Mouse (Mus musculus) stomach, embryonic 15.5 days (tissue): ENCODE measurements around the gene Hspa12a. TPM values are rescaled to one million over a fixed set of nuclear protein-coding genes. Genes with fewer than 3 reads are reported as not detected.
A peak's percentile ranks its signal among the peaks of the same experiment; 100 is the strongest.

Source experiments
- ATAC-seq: fragments of 200-750 bp; cut with Nextera tagmentation; 2 replicates; pipeline ENCODE4 v1.8.0; 2017; ENCODE audit warnings: low read depth, moderate number of reproducible peaks, moderate TSS enrichment; ENCODE audit not compliant: insufficient read depth, low FRiP score
- H3K27ac ChIP-seq: fragments of 300-500 bp; sonication (generic); 2 replicates; pipeline ENCODE4 v1.5.1; 2015; ENCODE audit warnings: mild to moderate bottlenecking, inconsistent platforms
- H3K27me3 ChIP-seq: fragments of 300-500 bp; sonication (generic); replicated peaks from 2 replicates; pipeline ENCODE4 v1.6.1; 2015; ENCODE audit warnings: inconsistent platforms
- H3K36me3 ChIP-seq: fragments of 300-500 bp; sonication (generic); 2 replicates; pipeline ENCODE4 v1.6.1; 2015; ENCODE audit warnings: inconsistent platforms
- H3K4me1 ChIP-seq: fragments of 300-500 bp; sonication (generic); 2 replicates; pipeline ENCODE4 v1.6.1; 2015; ENCODE audit warnings: inconsistent platforms
- H3K4me2 ChIP-seq: fragments of 300-500 bp; sonication (generic); 2 replicates; pipeline ENCODE4 v1.6.1; 2015; ENCODE audit warnings: mild to moderate bottlenecking, inconsistent platforms
- H3K4me3 ChIP-seq: fragments of 300-500 bp; sonication (generic); replicated peaks from 2 replicates; pipeline ENCODE4 v1.5.1; 2015; ENCODE audit warnings: inconsistent platforms
- H3K9ac ChIP-seq: fragments of 300-500 bp; sonication (generic); 2 replicates; pipeline ENCODE4 v1.6.1; 2015; ENCODE audit warnings: inconsistent platforms
- H3K9me3 ChIP-seq: fragments of 300-500 bp; sonication (generic); 2 replicates; pipeline ENCODE4 v1.6.1; 2016; ENCODE audit warnings: inconsistent platforms
- WGBS: fragments of 180-500 bp; shearing (Covaris S2); methylation state at CpG from one replicate; pipeline ENCODE4 v1.1.7; 2015; 5-methylcytosine and 5-hydroxymethylcytosine counted together
- polyA plus RNA-seq: library from polyadenylated mRNA; unstranded; fragments of >200 nt; fragmentation: Nextera tagmentation; extraction: Ambion mirVana; gene quantifications from 2 replicates; pipeline ENCODE4 v1.2.1, GENCODE M21; 2015

Gene Hspa12a
- polyA plus RNA-seq, 1 experiment from 2014 or later, result 6.0 TPM

DNA sequence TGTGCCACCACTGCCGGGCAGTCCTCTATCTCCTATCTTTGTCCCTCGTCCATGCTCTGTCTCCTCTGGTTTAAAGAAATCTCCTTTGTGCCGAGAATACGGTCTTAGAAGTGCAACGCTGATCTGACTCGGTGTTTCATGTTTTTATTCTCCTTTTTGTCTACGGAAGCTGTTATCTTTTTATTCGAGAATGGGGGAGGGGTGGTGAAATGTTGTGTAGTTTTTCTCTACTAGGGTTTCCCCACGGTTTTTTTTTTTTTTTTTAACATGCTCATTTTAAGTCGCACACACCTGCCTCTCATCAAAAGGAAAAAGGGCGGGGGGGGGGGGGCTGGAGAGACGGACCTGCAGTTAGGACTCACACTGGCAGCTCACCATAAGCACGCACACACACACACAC is 8.8 kb upstream of the Hspa12a start:
- no peak for ATAC-seq
- H3K9ac ChIP-seq, result no peak overlapping the region
- no peaks in the 10 kb centered on the region for H3K9me3 ChIP-seq
- no peak overlapping the region for H3K27ac ChIP-seq
- 81% methylated on average over 10 of the region's 13 CpGs for WGBS
- no peak overlapping the region for H3K4me3 ChIP-seq
- no peak overlapping the region for H3K4me2 ChIP-seq
- no peaks in the 10 kb centered on the region for H3K36me3 ChIP-seq
- no peaks in the 10 kb centered on the region for H3K4me1 ChIP-seq
- H3K27me3 ChIP-seq, result no peaks in the 10 kb centered on the region

DNA sequence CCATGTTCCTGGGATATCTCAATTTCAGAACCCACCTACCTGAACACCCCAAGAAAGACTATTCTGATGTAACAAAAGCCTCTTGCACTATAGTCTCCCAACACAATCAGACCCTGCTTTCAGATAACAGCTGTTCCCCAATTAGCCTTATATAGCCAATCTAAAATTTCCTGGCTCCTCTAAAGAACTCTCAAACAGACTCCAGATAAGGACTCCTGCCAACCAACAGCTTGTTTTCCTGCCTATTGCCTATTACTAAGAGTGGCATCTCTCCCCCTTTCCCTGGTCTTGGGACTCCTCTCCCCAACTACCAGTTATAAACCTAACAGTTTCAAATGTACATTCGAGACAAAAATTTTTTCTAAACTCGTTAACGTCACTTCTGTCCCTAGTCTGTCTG is 8.1 kb upstream of the Hspa12a start:
- 86% methylated on average over 3 of the region's 3 CpGs for WGBS
- ATAC-seq, result no peak
- no peak overlapping the region for H3K9ac ChIP-seq
- H3K4me3 ChIP-seq, result no peak overlapping the region
- H3K27me3 ChIP-seq, result no peaks in the 10 kb centered on the region
- no peak overlapping the region for H3K4me2 ChIP-seq
- H3K36me3 ChIP-seq, result no peaks in the 10 kb centered on the region
- H3K27ac ChIP-seq, result no peak overlapping the region
- no peaks in the 10 kb centered on the region for H3K9me3 ChIP-seq
- H3K4me1 ChIP-seq, result no peaks in the 10 kb centered on the region

DNA sequence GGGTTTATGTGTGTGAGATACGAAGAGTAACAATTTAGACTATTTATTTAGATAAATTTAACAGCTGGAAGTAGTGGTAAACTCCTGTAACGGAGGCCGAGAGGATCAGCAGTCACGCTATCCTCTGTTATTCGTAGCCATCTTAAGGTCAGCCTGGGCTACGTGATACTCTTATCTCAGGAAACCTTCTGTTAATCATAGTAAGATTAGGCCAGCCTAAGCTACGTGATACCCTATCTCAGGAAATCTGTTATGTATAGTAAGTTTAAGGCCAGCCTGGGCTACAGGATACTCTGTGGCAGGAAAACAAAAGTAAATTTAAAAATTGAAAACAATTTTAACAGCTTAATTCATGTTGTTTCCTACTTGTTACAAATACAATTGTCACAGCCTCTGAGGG is 2.5 kb upstream of the Hspa12a start:
- WGBS, result 79% methylated on average over 7 of the region's 7 CpGs
- H3K4me2 ChIP-seq, result no peak overlapping the region
- no peak overlapping the region for H3K9ac ChIP-seq
- no peaks in the 10 kb centered on the region for H3K27me3 ChIP-seq
- H3K4me1 ChIP-seq, result peaks cover 14% of the 10 kb centered on the region
- no peak for ATAC-seq
- no peaks in the 10 kb centered on the region for H3K9me3 ChIP-seq
- no peak overlapping the region for H3K27ac ChIP-seq
- H3K36me3 ChIP-seq, result no peaks in the 10 kb centered on the region
- no peak overlapping the region for H3K4me3 ChIP-seq

DNA sequence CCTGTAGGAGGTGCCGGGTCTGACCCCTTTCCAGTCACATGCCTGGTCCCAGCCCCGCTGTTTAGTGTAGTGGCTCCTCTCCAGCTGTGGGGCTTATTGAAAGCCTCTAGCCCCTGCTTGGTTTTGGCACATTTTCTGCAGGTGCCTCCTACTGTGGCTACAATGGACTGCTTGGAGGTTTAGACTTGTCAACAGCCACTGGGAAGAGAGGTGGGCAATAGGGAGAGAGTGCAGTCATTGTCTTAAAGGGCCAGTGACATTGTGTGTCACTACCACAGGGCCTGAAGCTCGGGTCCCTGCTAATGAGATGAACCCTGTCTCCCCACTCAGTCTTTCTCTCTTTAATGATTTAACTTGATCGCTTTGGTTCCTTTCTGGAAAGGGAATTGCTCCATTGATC is 10.4 kb downstream of the Hspa12a start:
- H3K4me1 ChIP-seq, result no peaks in the 10 kb centered on the region
- no peak overlapping the region for H3K4me2 ChIP-seq
- H3K27me3 ChIP-seq, result peaks cover 8% of the 10 kb centered on the region
- no peaks in the 10 kb centered on the region for H3K9me3 ChIP-seq
- no peak overlapping the region for H3K4me3 ChIP-seq
- no peak overlapping the region for H3K27ac ChIP-seq
- no peaks in the 10 kb centered on the region for H3K36me3 ChIP-seq
- no peak overlapping the region for H3K9ac ChIP-seq
- 26% methylated on average over 4 of the region's 4 CpGs for WGBS
- ATAC-seq, result no peak

DNA sequence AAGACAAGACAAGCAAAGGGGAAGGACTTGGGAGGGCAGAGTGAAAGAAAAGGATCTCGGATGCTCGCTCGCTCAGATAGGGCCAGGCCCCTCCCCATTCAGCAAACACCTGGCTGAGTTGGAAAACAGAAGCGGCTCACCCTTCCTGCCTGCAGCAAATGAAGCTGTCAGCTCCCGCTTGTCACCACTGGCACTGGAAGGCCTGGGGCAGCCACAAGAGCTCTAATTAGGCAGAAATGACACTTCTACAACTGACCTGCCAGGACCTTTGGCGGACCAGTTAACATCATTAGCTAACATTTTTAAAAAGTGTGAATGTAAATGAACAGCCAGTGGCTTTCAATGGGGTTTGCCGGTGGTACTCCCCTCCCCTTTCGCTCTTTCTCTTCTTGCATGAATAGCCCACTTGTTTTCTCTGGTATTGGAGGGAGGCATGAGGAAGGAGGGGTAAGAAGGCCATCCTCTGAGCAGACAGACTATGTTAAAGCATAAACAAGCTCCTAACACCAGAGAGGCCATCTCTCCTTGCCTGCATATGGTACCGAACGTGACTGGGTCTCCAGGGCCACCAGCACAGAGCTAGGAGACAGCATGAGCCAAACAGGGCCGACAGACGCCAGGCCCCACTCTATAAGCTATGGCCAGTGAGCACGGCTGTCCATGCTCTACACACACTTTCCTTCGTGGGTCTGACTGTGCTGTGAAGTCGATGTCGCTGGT is 12.2 kb downstream of the Hspa12a start:
- WGBS, result 33% methylated on average over 16 of the region's 16 CpGs
- Histone ChIP-seq H3K36me3 (no peaks in the 10 kb centered on the region), H3K9ac (no peak overlapping the region), H3K27ac (no peak overlapping the region), H3K4me2 (no peak overlapping the region), H3K4me1 (no peaks in the 10 kb centered on the region), H3K4me3 (no peak overlapping the region), H3K9me3 (no peaks in the 10 kb centered on the region), H3K27me3 (peaks cover 8% of the 10 kb centered on the region)
- no peak for ATAC-seq

DNA sequence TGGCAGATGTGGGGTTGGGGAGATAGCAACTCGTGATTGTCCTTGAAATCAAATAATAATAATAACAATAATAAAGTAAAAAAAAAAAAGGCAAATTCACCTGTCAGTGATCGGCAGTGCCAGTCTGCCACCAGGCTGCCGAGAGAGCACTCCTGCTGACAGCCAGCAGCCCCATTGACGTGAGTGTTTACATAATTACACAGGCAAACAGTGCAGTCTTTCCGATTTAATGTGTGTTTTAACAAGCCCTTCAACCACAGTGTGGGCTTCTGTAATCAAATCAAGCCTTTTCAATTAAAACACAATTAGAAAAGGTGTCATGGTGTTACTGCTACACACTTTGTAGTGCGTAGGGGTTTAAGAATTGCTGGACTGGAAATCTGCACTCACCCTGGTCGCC is 24.3 kb downstream of the Hspa12a start:
- H3K4me1 ChIP-seq, result 0 out of 2 replicates have a peak, but pooled peaks cover 2% of the 10 kb centered on the region
- no peaks in the 10 kb centered on the region for H3K9me3 ChIP-seq
- H3K36me3 ChIP-seq, result no peaks in the 10 kb centered on the region
- H3K9ac ChIP-seq, result no peak overlapping the region
- 0 out of 2 replicates have a peak, but pooled peaks cover 2% of the 10 kb centered on the region for H3K27me3 ChIP-seq
- H3K4me2 ChIP-seq, result peak overlapping the region; percentile 41
- WGBS, result 20% methylated on average over 7 of the region's 7 CpGs
- ATAC-seq, result no peak
- no peak overlapping the region for H3K27ac ChIP-seq
- no peak overlapping the region for H3K4me3 ChIP-seq

DNA sequence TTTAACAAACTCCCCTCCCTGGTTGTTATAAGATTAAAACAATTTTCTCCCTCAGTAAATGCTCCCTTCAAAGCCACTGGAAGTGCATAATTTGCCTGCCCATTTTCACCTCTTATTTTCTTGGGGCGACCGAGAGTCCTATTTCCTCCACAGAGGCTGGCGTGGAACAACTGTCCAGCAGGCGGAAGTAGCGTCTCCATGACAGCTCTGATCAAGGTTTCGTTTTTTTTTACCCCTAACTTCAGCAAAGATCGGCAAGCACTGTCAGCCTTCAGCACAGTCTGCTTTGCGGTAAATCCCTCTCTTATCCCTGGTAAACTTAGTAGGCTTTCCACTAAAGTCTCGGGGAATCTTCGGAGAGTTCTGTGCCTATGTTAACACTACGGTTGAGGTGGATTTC is 24.9 kb downstream of the Hspa12a start:
- Histone ChIP-seq H3K9ac (no peak overlapping the region), H3K4me2 (peak overlapping the region; percentile 41), H3K4me3 (peak overlapping the region; percentile 23; the same call in 1 of the 2 replicates), H3K36me3 (no peaks in the 10 kb centered on the region), H3K4me1 (0 out of 2 replicates have a peak, but pooled peaks cover 2% of the 10 kb centered on the region), H3K27me3 (0 out of 2 replicates have a peak, but pooled peaks cover 2% of the 10 kb centered on the region), H3K9me3 (no peaks in the 10 kb centered on the region), H3K27ac (no peak overlapping the region)
- ATAC-seq, result no peak
- WGBS, result 3% methylated on average over 11 of the region's 11 CpGs

DNA sequence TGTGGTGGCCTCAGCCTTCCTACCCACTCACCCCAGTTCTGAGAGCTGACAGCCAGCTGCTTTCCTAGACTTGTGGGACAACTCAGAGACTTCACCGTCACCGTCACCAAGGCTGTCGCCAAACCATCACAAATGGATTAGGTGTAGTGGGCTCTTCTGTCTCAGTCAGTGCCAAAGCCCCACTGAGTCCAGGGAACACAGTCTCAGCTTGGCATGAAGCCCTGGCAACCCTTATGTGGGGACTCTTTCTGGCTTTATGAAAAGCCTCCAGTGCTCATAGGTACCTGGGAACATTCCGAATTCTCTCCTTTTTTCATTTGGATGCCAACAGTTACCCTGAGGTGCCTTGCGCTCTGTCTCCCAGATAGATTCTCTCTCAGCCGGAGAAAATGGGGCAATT is 30.2 kb downstream of the Hspa12a start:
- Histone ChIP-seq H3K27ac (no peak overlapping the region), H3K36me3 (no peaks in the 10 kb centered on the region), H3K9ac (no peak overlapping the region), H3K9me3 (no peaks in the 10 kb centered on the region), H3K4me3 (no peak overlapping the region), H3K27me3 (0 out of 2 replicates have a peak, but pooled peaks cover 2% of the 10 kb centered on the region), H3K4me2 (no peak overlapping the region), H3K4me1 (no peaks in the 10 kb centered on the region)
- ATAC-seq, result no peak
- WGBS, result 89% methylated on average over 6 of the region's 6 CpGs

DNA sequence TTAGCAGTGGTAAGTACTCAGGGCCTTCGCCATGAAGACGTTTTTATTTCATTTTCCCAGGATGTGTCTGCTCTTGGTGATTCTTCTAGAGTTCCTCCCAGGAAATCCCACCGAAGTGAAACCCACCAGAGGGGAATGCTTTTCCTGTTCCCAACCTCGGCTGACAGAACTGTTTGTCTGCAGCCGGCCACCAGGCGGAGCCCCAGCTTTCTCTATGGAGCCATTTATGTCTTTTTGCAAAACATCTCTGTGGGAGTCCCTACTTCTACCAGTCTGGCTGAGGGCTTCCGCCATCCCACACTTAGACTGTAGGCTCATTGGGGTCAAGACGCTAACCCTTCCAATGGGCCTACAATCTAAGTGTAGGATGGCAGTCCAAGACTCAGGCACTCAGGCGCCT is 32.1 kb downstream of the Hspa12a start:
- Histone ChIP-seq H3K9me3 (no peaks in the 10 kb centered on the region), H3K27ac (no peak overlapping the region), H3K4me2 (peak overlapping the region; percentile 57), H3K27me3 (no peaks in the 10 kb centered on the region), H3K4me3 (peak overlapping the region; percentile 37), H3K9ac (no peak overlapping the region), H3K36me3 (no peaks in the 10 kb centered on the region), H3K4me1 (no peaks in the 10 kb centered on the region)
- no peak for ATAC-seq
- 8% methylated on average over 9 of the region's 9 CpGs for WGBS

DNA sequence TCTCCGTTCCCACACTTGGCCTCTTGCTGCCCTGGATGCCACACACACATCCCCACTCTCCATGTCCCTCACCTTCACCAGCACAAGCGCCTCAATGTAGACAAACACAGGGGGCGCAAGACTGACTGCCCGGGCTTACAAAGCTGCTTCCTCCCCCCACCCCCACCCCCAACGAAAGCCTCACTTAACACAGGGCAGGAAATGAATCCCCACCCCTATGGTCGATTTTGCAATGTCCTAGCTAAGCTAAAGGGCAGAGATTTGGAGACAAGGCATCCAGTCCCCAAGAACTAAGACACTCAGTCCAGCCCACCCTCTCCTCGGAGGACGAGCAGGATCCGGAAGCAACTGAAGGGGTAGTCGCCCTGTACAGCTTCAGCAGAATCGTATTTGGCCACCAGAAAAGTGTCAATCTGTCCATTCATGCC is 32.5 kb downstream of the Hspa12a start:
- 0 out of 2 replicates have a peak, but pooled peaks have one; percentile 6 for ATAC-seq

DNA sequence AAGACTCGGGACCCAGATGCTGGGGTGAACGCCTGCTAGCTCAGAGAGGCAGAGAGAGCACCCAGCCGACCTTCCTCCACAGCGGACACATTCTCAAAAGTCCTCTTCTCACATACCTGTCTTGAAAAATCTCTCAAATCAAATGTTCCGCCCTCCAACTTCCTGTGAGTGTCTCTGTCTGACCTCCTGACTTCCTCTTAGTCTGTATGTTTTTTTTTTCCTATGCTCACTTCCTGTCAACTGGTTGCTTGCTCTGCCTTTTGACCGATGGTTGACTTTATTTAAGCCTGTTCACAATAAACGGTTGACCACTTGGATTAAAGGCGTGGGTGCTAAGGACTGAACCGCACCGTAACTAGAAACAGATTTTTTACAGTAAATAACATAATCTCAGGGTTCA is 35.4 kb downstream of the Hspa12a start:
- H3K4me2 ChIP-seq, result no peak overlapping the region
- no peak for ATAC-seq
- 67% methylated on average over 10 of the region's 10 CpGs for WGBS

More for the DNA sequence above, 32.5 kb downstream of the Hspa12a start:
- Histone ChIP-seq H3K9ac (no peak overlapping the region), H3K36me3 (no peaks in the 10 kb centered on the region), H3K4me1 (no peaks in the 10 kb centered on the region), H3K27ac (no peak overlapping the region), H3K27me3 (no peaks in the 10 kb centered on the region), H3K4me3 (peak overlapping the region; percentile 37), H3K4me2 (peak overlapping the region; percentile 57), H3K9me3 (no peaks in the 10 kb centered on the region)
- WGBS, result 2% methylated on average over 11 of the region's 11 CpGs

DNA sequence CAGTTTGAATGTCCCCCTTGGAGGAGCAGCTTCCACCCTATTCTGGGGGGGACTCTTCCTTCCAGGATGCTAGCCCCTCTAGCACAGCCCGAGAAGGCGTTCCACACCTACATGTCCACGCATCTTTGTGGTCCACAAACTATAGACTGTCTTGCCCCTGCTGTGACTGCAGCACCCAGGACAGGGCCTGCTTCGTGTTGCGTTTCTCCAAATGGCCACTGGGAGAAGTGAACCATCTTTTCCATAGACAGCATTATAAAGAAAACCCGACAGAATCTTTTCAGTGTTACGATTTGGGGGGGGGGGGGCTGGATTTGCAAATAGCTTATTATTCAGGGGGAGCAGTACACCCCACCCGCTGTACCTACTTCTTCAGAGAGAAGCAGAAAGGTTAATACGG is 36.8 kb downstream of the Hspa12a start:
- Histone ChIP-seq H3K36me3 (no peaks in the 10 kb centered on the region), H3K4me1 (no peaks in the 10 kb centered on the region), H3K27ac (no peak overlapping the region), H3K4me2 (no peak overlapping the region), H3K9me3 (no peaks in the 10 kb centered on the region), H3K9ac (no peak overlapping the region), H3K27me3 (no peaks in the 10 kb centered on the region), H3K4me3 (no peak overlapping the region)
- 50% methylated on average over 9 of the region's 9 CpGs for WGBS
- ATAC-seq, result no peak

More for the DNA sequence above, 35.4 kb downstream of the Hspa12a start:
- Histone ChIP-seq H3K9ac (no peak overlapping the region), H3K4me3 (no peak overlapping the region), H3K27me3 (no peaks in the 10 kb centered on the region), H3K36me3 (no peaks in the 10 kb centered on the region), H3K4me1 (no peaks in the 10 kb centered on the region), H3K27ac (no peak overlapping the region), H3K9me3 (no peaks in the 10 kb centered on the region)
